Mouse (Mus musculus): ENCODE results near the gene Efna2.
"Not testable (repeated sequence)": the region's sequence is repeated elsewhere in the genome, so short reads cannot be mapped to it uniquely, and the experiment has no call there.

Gene Efna2

GRCm38 (mm10) chr10:80189999-80190398 is 10.7 kb downstream of the Efna2 start:
- DNase-seq (ENCODE audit: low read depth, low spot score) = no peak

GRCm38 (mm10) chr10:80190491-80191051 is 11.3 kb downstream of the Efna2 start:
- DNase-seq (ENCODE audit: low read depth, low spot score) = no peak

- no peak for DNase-seq (ENCODE audit: low read depth, low spot score)
Measured at GRCm38 (mm10) chr10:80193976-80194375, 14.7 kb downstream of the Efna2 start.

- DNase-seq (ENCODE audit: low read depth, low spot score) = no peak
Measured at GRCm38 (mm10) chr10:80194441-80194840, 15.2 kb downstream of the Efna2 start.

DNA sequence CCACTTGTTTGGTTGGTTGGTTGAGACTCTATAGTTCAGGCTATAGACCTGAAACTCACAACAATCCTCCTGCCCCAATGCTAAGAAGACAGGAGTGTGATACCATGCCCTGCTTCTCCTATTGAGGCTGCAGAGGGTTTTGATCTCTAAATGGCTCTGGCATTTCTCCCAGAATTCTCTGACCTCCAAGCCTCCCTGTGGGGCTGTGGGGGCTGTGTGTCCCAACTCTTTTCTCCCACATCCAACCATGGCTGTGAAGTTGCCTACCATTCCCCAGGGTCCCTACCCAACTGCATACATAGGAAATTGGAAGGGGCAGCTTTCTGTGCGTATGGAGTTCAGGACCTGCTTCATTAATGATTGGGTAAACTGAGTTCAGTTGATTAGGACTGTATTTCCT is 16.9 kb downstream of the Efna2 start:
- DNase-seq (ENCODE audit: low read depth, low spot score) = no peak

- no peak for DNase-seq (ENCODE audit: low read depth, low spot score)
Measured at GRCm38 (mm10) chr10:80196778-80197581, 17.7 kb downstream of the Efna2 start.

- DNase-seq (ENCODE audit: low read depth, low spot score) = peak; percentile 79
Measured at GRCm38 (mm10) chr10:80199440-80200008, 20.2 kb downstream of the Efna2 start.

GRCm38 (mm10) chr10:80200485-80200884 is 21.2 kb downstream of the Efna2 start:
- no peak for DNase-seq (ENCODE audit: low read depth, low spot score)

DNA sequence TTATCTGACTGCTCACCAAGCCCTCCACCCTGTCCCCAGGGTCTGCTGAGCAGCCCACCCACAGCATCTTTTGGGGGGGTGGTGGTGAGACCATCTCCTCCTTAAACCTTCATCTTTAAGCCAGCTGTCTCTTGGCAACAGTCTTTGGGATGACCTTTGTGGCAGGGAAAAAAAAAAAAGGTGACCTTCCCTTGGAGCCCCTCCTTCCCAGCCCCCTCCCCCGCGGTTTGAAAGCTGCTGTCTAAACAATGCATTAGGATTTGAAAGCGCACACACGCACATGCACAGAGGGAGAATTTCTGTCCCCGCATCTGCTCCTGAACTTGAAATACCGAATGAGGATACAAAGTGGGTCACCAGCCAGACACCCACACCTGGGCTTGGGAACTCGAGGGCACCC is 24.8 kb downstream of the Efna2 start:
- DNase-seq (ENCODE audit: low read depth, low spot score) = no peak

- no peak for DNase-seq (ENCODE audit: low read depth, low spot score)
Measured at GRCm38 (mm10) chr10:80207201-80207600, 27.9 kb downstream of the Efna2 start.

- no peak for DNase-seq (ENCODE audit: low read depth, low spot score)
Measured at GRCm38 (mm10) chr10:80207676-80208075, 28.4 kb downstream of the Efna2 start.

GRCm38 (mm10) chr10:80208248-80208647 is 29.0 kb downstream of the Efna2 start:
- DNase-seq (ENCODE audit: low read depth, low spot score) = no peak

DNA sequence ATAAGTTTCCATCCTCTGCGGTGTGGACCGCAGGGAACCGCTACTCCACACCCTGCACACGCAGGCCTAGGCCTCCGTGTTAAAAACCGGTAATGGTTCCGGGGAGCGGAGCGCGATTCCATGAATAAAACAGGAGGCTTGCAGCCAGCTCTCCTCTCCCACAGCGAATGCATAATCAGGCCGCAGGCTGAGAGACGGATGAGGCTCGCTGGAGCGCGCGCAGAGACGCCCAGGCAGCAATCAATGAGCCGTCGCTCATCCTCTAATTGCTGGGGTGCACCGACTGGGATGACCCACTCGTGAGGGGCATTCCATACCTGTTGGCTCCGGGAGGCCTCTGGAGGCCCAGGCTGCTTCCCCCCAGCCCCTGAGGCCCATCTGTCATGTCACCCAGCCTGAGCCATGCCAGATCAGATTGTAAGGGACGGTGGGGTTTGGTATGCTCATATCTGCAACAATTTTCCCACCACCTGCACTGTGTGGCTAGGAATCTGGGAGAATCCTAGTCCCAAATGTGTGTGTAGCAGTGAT is 29.6 kb downstream of the Efna2 start:
- DNase-seq (ENCODE audit: low read depth, low spot score) = no peak

- DNase-seq (ENCODE audit: low read depth, low spot score) = peak; percentile 57
Measured at GRCm38 (mm10) chr10:80211547-80212103, 32.3 kb downstream of the Efna2 start.

DNA sequence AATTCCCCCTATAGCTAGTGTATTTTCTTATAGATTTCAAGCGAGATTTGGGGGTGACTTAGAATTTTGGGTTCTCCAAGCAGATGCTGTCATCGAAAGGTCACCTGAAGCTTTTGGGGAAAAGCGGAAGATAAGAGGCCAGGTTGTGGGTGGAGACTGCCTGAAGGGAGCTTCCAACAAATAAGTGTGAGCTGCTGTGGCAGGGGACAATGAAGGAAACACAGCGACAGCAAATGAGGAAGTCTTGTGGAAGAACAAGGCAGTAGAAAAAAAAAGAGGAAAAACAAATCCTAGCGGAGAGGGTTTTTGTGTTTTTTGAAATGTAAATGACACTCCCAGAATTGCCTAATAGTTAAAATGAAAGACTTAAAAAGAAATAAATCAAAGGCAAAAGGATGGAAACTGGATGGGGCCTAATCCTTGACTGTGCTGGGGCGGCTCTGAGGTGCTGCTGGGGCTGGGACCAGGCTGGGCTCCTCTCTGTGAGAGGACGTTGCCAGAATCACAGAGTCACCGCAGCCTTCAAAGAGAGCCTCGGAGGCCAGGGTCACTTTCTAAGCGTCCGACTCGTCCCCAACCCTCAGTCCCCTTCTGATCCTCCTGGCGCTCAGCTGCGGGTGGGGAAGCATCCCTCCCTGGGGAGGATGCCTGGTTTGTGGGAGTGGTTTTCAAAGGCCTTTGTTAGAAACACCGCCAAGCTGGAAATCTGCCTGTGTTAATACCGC is 35.9 kb downstream of the Efna2 start:
- DNase-seq (ENCODE audit: low read depth, low spot score) = no peak

- DNase-seq (ENCODE audit: low read depth, low spot score) = no peak
Measured at GRCm38 (mm10) chr10:80220676-80221075, 41.4 kb downstream of the Efna2 start.

DNA sequence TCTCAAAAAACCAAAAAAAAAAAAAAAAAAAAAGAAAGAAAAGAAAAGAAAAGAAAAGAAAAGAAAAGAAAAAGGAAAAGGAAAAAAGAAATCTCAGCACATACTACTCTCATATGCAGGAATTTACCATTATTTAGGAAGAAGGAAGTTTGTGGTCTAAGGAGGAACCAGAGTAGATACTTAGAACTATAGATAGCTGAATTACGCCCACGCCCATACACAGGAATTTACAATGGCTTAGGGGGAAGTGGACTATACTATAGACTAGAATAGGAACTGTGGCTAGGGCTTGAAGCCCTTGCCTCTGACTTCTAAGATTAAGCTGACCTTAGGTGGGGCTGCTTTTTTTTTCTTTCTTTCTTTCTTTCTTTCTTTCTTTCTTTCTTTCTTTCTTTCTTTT is 43.9 kb downstream of the Efna2 start:
- not testable (repeated sequence) for DNase-seq (ENCODE audit: low read depth, low spot score)

DNA sequence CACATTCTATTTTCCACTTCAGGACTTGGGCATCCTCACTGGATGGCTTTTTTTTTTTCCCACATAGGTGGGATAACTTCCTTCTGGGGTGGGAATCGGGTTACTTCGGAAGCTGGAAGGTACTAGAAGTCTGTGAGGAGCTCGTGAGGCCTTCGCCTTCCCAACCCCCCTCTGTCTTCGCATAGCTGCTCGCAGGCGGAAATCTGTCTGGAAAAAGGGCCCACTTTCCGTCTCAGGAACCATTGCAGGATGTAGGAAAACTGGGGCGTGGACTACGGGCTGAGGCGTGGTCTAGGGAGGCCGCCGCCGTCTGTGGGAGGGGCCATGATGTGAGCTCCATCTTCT is 46.8 kb downstream of the Efna2 start:
- DNase-seq (ENCODE audit: low read depth, low spot score) = no peak

GRCm38 (mm10) chr10:80226416-80227165 is 47.3 kb downstream of the Efna2 start, which contains the start of gene Mum1:
TSS of gene Mum1 (plus strand) at chr10:80226434.
- DNase-seq (ENCODE audit: low read depth, low spot score) = peak; percentile 98

- DNase-seq (ENCODE audit: low read depth, low spot score) = no peak
Measured at GRCm38 (mm10) chr10:80227166-80227539, 47.9 kb downstream of the Efna2 start.

Data from CD4-positive helper T cell, adult 2 months (primary cell).